Mouse (Mus musculus) E14TG2a.4 (cell line): Measurements from ENCODE around the gene Gm7271.

Experiments
- CTCF ChIP-seq: conservative IDR thresholded peaks from 2 replicates; pipeline ENCODE4 v1.5.1; 2014; ENCODE audit warnings: low read length
- NANOG ChIP-seq: IDR thresholded peaks from 2 replicates; pipeline ENCODE4 v1.6.1; 2014; ENCODE audit warnings: borderline replicate concordance, low read length, mixed read lengths
- POU5F1 ChIP-seq: IDR thresholded peaks from 2 replicates; pipeline ENCODE4 v1.6.1; 2014; ENCODE audit warnings: low read length, borderline replicate concordance

DNA sequence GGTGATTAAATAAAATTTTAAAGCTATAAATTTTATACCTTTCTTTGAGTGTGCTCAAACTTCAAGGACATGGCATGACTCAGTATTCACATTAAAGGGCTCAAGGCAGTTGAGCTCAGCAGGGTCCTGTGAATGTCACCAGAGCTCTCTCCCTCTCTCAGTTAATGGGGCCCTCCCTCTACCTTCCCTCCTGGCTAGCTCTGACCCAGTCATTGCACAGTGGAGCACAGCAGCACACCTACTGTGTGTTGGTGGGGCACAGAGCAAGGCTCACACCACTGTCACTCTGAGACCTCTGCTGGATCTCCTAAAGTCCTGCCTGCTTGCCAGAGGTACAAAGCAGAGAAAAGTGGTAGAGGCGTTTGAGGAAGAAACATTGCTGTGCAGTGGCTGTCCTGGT, 52.4 kb downstream of the Gm7271 start:
- TF ChIP-seq CTCF: no peak
- TF ChIP-seq POU5F1: no peak
- TF ChIP-seq NANOG: no peak
